Mouse (Mus musculus): Measurements from ENCODE around the gene Lsm10.

DNA sequence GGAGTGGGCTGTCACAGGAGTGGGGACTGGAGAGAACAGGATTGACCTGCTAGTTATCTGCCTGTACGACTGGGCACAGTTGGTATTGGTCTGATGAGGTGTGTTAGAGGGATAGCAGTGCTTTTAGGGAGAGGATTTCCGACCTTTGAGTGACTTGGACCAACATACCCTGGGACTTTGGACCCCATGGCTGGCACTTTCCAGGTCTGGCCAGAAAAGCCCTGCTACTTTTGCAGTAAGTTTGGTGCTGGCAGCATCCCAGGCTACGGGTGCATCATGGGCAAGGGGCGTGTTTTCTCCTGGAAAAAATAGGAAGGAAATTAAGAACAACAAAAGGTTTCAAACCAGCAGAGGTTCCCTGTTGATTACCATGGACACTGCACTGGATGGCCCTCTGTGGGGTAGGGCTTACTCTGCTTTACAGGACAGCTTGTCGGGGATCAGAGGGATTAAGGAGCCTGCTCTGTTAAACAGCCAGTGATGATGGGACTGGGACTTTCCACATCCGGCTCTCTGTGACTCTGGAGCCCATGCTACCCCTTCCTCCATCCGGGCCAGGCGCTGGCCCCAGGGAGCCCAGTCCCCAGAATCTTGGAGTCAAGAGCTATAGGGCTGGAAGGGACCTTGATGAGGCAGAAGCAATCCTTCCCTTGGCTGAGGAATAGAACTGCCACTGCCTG is 11.8 kb downstream of the Lsm10 start:
- TF ChIP-seq CTCF (IDR thresholded peaks at IDR 0.05) (no peak), EP300 (IDR thresholded peaks at IDR 0.05) (no peak)

All from lung, postnatal 0 days (tissue).